Mouse (Mus musculus) CD8-positive naive resting alpha-beta T cell, adult 57 days (primary cell): ENCODE measurements around the gene Zan. TPM values are rescaled to one million over a fixed set of nuclear protein-coding genes. Genes with fewer than 3 reads are reported as not detected.

Source experiments
- total RNA-seq: library from RNA; stranded (reverse); gene quantifications from one replicate; pipeline ENCODE4 v1.2.4, GENCODE M21; 2023

Gene Zan
- total RNA-seq, result 0.03 TPM

GRCm38 (mm10) chr5:137476964-137477363 is at the start of gene Zan:
Gene Zan, minus strand, starts transcription at chr5:137477064.

GRCm38 (mm10) chr5:137518436-137518835 is 41.6 kb upstream of the Zan start, which contains the start of gene Gigyf1:
Gene Gigyf1, plus strand, starts transcription at chr5:137518548.

GRCm38 (mm10) chr5:137501709-137502666 is 25.1 kb upstream of the Zan start, which contains the start of gene Pop7:
Gene Pop7, minus strand, starts transcription at chr5:137502518.

GRCm38 (mm10) chr5:137349384-137350204 is 127.3 kb downstream of the Zan start, which contains the start of gene Ephb4:
Gene Ephb4, plus strand, starts transcription at chr5:137350109.

GRCm38 (mm10) chr5:137333512-137334174 is 143.2 kb downstream of the Zan start, which contains the start of gene Slc12a9:
Gene Slc12a9, minus strand, starts transcription at chr5:137333597.

Other genes with a start within 250 kb of the Zan start
- 0.80 TPM for gene Ache, start 189.5 kb downstream of the Zan start, total RNA-seq
- 0.86 TPM for gene Ufsp1, start 182.4 kb downstream of the Zan start, total RNA-seq
- gene Srrt, start 169.4 kb downstream of the Zan start, total RNA-seq, result 437 TPM
- gene Trip6, start 162.7 kb downstream of the Zan start, total RNA-seq, result 7.5 TPM
- 16.9 TPM for gene Slc12a9, start 143.5 kb downstream of the Zan start, total RNA-seq
- gene Ephb4, start 127.0 kb downstream of the Zan start, total RNA-seq, result 0.21 TPM
- gene Pop7, start 25.5 kb upstream of the Zan start, total RNA-seq, result 30.3 TPM
- 92.9 TPM for gene Gigyf1, start 41.5 kb upstream of the Zan start, total RNA-seq
- gene Epo, start 56.2 kb upstream of the Zan start, total RNA-seq, result not detected
- 300 TPM for gene Gnb2, start 56.4 kb upstream of the Zan start, total RNA-seq
- not detected for gene Actl6b, start 76.5 kb upstream of the Zan start, total RNA-seq
- not detected for gene Tfr2, start 92.8 kb upstream of the Zan start, total RNA-seq
- gene Mospd3, start 124.0 kb upstream of the Zan start, total RNA-seq, result 24.1 TPM
- gene Pcolce, start 136.7 kb upstream of the Zan start, total RNA-seq, result 1.2 TPM
- 0.34 TPM for gene Fbxo24, start 151.9 kb upstream of the Zan start, total RNA-seq
- gene Lrch4, start 152.1 kb upstream of the Zan start, total RNA-seq, result 171 TPM
- gene Gm20605, start 152.1 kb upstream of the Zan start, total RNA-seq, result 44.2 TPM
- gene Sap25, start 164.3 kb upstream of the Zan start, total RNA-seq, result 81.9 TPM
- not detected for gene Irs3, start 168.7 kb upstream of the Zan start, total RNA-seq
- 22.2 TPM for gene Agfg2, start 207.7 kb upstream of the Zan start, total RNA-seq